Mouse (Mus musculus) mature B cell (primary cell): Measurements from ENCODE around the gene Gpat3.

ENCODE experiments used
- in situ Hi-C: fragments of 300-500 bp; cut with MboI; formaldehyde crosslinking; loops from 2 replicates; pipeline ENCODE4 v1.14.3; 2019

The Gpat3 gene

DNA sequence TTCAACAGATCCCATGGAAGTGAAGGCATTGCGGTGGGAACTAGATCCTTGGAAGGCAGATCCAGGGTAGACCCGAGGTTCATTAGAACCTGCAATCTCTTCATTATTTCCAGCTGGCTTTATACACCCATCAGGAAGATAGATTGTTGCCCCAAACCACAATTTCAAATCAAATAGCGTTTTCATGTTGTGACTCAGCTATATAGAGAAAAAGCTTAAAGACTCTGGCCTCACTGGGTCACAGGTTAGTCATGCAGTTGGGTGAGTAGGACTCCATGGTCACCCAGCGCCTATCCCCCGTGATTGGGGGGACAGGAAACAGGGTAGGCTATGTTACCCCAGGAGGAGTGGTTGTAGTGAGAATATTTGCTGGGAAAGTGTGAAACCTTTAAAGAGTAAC, 69.9 kb downstream of the Gpat3 start:
- in situ Hi-C loops: loop anchor here (25.0 kb wide), 1 partner anchor 228 kb away; the partner anchor contains the start of gene Coq2

DNA sequence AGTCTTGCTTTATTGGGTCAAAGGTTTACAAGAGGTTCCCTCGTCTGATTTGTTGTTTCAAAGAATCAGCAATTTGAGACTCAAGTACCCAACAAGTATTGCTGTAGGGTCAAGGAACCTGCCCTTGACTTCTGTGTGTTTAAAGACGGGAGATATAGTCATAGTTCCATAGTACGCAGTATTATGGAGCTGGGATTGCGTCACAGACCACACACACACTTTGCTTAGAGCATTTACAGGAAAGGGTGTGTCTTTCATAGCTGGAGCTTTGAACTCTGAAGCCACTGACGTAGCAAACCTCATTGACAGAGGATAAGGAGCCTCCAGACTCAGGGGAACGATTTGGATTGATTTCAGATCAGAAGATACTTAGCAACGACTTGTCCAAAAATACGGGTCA, 70.9 kb downstream of the Gpat3 start:
- in situ Hi-C loops: loop anchor here (25.0 kb wide), 1 partner anchor 229 kb away; the partner anchor contains the start of gene Coq2

DNA sequence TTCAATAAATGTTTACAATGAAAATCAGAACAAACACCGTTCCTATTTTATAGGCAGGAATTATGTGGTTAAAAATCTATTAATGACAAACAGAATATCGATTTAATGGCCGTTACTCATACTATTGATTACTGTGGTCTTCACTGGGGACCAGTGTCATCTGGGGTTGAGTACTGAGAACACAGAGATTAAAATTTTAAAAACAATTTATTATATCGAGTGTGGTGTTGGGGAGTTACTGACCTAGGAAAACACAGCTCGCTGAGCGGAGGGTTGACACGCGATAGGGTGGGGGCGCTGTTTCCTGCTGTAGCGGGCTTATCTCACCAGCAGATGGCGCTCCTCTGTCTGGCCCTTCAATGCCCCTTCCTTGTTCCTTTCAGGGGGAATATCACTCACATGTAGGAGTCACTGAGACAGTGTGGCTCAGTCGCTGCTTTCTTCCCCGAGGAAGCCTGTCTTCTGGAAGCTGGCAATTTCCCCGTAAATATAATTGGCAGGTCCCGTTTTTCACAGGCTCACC, 71.8 kb downstream of the Gpat3 start:
- in situ Hi-C loops: loop anchor here (25.0 kb wide), 1 partner anchor 230 kb away; the partner anchor contains the start of gene Coq2

DNA sequence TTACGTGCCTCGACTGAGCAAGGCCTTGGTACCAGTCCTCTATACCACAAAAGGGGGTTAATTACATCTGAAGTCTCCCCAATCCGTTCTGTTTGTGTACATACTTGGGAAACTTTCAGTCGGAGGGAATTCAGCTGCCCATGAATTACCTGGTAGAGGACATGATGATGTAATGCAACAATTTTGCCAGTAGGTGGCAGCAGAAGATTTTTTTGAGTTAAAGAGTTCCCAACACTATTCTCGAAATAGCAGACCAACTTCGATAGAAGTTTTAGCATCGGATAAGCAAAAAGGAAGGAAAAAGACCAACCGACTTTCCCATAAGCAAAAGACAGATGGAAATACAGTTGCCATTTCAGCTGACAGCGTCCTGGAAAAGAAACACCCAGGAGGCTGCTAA, 73.6 kb downstream of the Gpat3 start:
- in situ Hi-C loops: loop anchor here (25.0 kb wide), 1 partner anchor 232 kb away; the partner anchor contains the start of gene Coq2

DNA sequence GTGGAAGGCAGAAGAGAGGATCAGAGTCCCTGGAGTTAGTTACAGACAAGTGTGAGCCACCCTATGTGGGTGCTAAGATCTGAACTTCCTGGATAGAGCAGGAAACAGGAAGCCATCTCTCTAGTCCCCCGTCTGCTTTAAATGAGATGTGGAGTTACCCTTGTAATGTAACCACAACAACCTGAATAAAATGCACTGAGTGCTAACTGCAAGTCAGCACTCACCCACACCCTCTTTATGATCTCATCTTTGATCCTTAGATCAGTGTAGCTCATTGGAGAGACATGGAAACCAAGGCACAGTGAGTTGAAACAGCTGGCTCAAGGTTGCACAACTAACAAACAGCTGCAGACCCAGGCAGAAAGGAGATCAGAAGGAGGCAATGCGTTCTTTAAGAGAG, 84.2 kb downstream of the Gpat3 start:
- in situ Hi-C loops: no loop called here

DNA sequence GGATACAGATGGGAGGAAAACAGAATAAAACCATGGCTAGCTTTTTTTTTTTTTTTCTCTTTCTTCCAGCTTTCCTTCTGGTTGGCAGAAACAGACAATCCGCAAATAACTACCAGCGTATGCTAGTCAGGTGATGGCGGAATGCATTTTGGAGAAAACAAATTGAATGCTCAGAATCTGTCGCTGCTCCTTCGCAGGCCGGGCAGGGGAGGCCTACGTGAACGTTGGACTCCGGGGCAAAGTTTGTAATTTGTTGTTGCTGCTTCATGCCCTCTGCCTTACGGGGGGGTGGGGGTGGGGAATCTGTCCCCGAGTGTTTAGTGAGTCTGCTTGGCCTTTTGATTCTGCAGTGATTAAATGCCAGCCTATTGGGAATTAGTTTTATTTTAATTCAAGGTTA, 98.2 kb downstream of the Gpat3 start:
- in situ Hi-C loops: no loop called here

DNA sequence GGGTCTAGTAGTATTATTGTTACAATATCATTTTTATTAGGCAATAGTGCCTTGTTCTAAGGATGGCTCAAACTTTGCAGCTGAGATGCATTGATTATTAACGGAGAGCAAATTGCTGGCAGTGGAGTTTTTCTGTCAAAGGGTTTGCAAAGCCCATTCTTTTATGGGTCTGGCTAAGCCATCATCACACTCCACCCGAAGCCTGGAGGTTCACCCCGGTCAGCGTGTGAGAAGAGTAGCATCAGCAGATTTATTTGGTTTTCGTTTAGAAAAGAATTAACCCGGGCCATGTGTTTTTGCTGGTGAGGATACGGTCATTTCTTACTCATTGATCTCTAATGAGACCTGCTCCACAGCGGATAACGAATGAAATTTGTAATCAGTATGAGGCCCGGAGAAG, 99.8 kb downstream of the Gpat3 start:
- in situ Hi-C loops: no loop called here
